Mouse (Mus musculus) liver, embryonic 14.5 days (tissue): ENCODE data around the gene Fxr1. TPM values are rescaled to one million over a fixed set of nuclear protein-coding genes. Genes with fewer than 3 reads are reported as not detected.

ENCODE experiments used
- ATAC-seq: fragments of 200-750 bp; cut with Nextera tagmentation; 2 replicates; pipeline ENCODE4 v1.8.0; 2017; ENCODE audit warnings: moderate number of reproducible peaks, mild to moderate bottlenecking, moderate library complexity; ENCODE audit not compliant: insufficient read depth
- DNase-seq, 3 experiments: peaks; one replicate each; pipeline ENCODE4 v3.0.0-alpha.2; 2012 to 2013; ENCODE audit warnings: low read depth in 3 of 3, low spot score in 3 of 3
- H3K27ac ChIP-seq: fragments of 300-500 bp; sonication (generic); 2 replicates; pipeline ENCODE4 v1.5.1; 2014; ENCODE audit warnings: moderate library complexity, mild to moderate bottlenecking, control low read depth, inconsistent platforms
- H3K27me3 ChIP-seq: fragments of 300-500 bp; sonication (generic); 2 replicates; pipeline ENCODE4 v1.6.1; 2014; ENCODE audit warnings: mild to moderate bottlenecking, low read length, moderate library complexity; ENCODE audit not compliant: control insufficient read depth, insufficient read depth
- H3K36me3 ChIP-seq: fragments of 300-500 bp; sonication (generic); replicated peaks from 2 replicates; pipeline ENCODE4 v1.6.1; 2014; ENCODE audit warnings: low read depth; ENCODE audit not compliant: control insufficient read depth, insufficient read depth
- H3K4me1 ChIP-seq, 2 experiments: fragments of 200-500 bp in 1 of 2; fragments of 300-500 bp in 1 of 2; sonication (generic) in 1 of 2; replicated peaks; 2 replicates each; pipeline ENCODE4 v1.6.1; 2012 to 2014; ENCODE audit warnings: antibody characterized with exemption in 1 of 2, inconsistent platforms in 1 of 2, low read length in 1 of 2; ENCODE audit not compliant: control insufficient read depth in 2 of 2, insufficient read depth in 2 of 2
- H3K4me2 ChIP-seq: fragments of 300-500 bp; sonication (generic); 2 replicates; pipeline ENCODE4 v1.6.1; 2014; ENCODE audit warnings: low read depth, mild to moderate bottlenecking, control low read depth, moderate library complexity
- H3K4me3 ChIP-seq, 2 experiments: fragments of 200-500 bp in 1 of 2; fragments of 300-500 bp in 1 of 2; sonication (generic) in 1 of 2; 2 replicates each; pipeline ENCODE4 v1.5.1; 2012 to 2014; ENCODE audit warnings: low read depth in 2 of 2, low read length in 2 of 2, mild to moderate bottlenecking in 2 of 2, control low read depth in 1 of 2, inconsistent platforms in 1 of 2, moderate library complexity in 1 of 2; ENCODE audit not compliant: insufficient read depth in 1 of 2
- H3K9ac ChIP-seq: fragments of 300-500 bp; sonication (generic); replicated peaks from 2 replicates; pipeline ENCODE4 v1.6.1; 2014; ENCODE audit warnings: mild to moderate bottlenecking, control low read depth, moderate library complexity
- H3K9me3 ChIP-seq: fragments of 300-500 bp; sonication (generic); 2 replicates; pipeline ENCODE4 v1.6.1; 2016; ENCODE audit warnings: low read length, mixed read lengths; ENCODE audit not compliant: control insufficient read depth
- CTCF ChIP-seq: IDR thresholded peaks from 2 replicates; pipeline ENCODE4 v1.5.1; 2016; ENCODE audit warnings: antibody characterized with exemption, low read depth, control low read depth
- EP300 ChIP-seq: IDR thresholded peaks from 2 replicates; pipeline ENCODE4 v1.6.1; 2016; ENCODE audit warnings: antibody characterized with exemption, low read depth
- WGBS: fragments of 180-500 bp; shearing (Covaris S2); extraction: QIAGEN DNeasy Blood & Tissue Kit; methylation state at CpG from one replicate; pipeline ENCODE4 v1.1.7; 2014; ENCODE audit not compliant: insufficient replicate concordance; 5-methylcytosine and 5-hydroxymethylcytosine counted together
- polyA plus RNA-seq, 2 experiments: library from polyadenylated mRNA; depleted of rRNA in 1 of 2; stranded (reverse) in 1 of 2; unstranded in 1 of 2; fragments of >200 nt; fragmentation: Nextera tagmentation in 1 of 2; extraction: Ambion mirVana in 1 of 2; gene quantifications; 2 replicates each; pipeline versions ENCODE4 v1.2.1 to v1.2.3; 2012 to 2014

Gene Fxr1
- polyA plus RNA-seq, 2 experiments, result 25.8 to 26.8 TPM

DNA sequence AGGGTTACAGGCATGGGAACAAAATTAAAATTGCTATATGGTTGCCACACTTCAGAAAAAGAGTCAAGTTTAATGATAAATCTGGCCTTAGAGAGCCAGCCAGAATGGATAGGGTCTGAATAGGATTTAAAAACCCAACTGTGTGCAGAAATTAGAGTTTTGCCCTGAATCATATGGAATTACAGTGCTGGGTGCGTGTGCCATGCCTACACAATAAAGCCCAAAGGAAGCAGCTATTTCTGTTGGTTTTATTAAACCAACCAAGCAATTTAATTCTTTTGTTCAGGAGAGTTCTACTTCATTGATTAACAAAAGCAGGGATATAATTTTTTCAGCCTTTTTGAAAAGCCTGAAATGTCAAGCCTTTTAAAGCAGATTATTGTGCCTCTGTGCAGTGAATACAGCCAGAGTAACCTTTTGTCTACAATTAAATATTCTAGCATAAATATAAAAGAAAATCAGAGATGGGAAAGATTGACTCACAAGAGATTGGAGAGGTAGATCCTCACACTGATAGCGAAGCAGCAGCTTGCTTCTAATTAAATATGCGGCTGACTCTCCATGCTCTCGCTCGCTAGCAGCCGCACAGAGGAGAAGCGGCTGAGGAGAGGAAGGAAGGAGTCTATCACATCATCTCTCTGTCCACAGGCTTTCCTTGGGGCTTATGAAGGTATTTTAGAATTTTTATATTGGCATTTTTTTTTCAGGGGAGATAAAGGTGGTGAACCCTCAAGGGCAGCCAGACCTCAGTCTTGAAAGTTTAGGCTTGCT is 84.3 kb downstream of the Fxr1 start:
- H3K9me3 ChIP-seq, result no peaks in the 10 kb centered on the region
- no peak overlapping the region for H3K27ac ChIP-seq
- TF ChIP-seq CTCF, result no peak
- TF ChIP-seq EP300, result no peak
- no peak overlapping the region for H3K4me2 ChIP-seq
- H3K4me3 ChIP-seq, result no peak overlapping the region
- no peak for ATAC-seq
- H3K9ac ChIP-seq, result no peak overlapping the region
- H3K4me1 ChIP-seq, result no peaks in the 10 kb centered on the region
- WGBS, result 29% methylated on average over 7 of the region's 7 CpGs
- H3K27me3 ChIP-seq, result peaks cover 9% of the 10 kb centered on the region
- DNase-seq, result no peak
- no peaks in the 10 kb centered on the region for H3K36me3 ChIP-seq

DNA sequence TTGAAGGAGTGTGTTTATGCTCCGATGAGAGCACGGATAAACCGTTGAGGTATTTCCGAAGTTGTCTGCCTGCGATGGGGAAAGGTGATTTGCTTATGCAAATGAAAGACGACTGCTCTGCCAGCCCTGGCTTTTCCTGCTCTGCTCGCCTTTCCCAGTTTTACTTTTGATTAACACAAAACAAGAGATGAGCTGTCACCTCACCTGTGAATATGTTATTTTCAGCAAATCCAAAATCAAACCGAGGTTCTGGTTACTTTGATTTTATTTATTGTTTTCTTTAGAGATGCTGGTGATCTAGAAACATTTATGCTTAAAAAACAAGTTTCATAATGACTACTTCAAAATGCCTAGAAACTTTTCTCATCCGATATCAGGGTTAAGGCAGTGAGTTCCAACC is 86.7 kb downstream of the Fxr1 start:
- Histone ChIP-seq H3K36me3 (no peaks in the 10 kb centered on the region), H3K27ac (no peak overlapping the region), H3K4me1 (no peaks in the 10 kb centered on the region), H3K4me2 (no peak overlapping the region), H3K9me3 (no peaks in the 10 kb centered on the region), H3K4me3 (no peak overlapping the region), H3K9ac (no peak overlapping the region), H3K27me3 (peaks cover 9% of the 10 kb centered on the region)
- no peak for ATAC-seq
- no peak for DNase-seq
- WGBS, result 10% methylated on average over 9 of the region's 9 CpGs
- no peak for TF ChIP-seq EP300
- TF ChIP-seq CTCF, result no peak

DNA sequence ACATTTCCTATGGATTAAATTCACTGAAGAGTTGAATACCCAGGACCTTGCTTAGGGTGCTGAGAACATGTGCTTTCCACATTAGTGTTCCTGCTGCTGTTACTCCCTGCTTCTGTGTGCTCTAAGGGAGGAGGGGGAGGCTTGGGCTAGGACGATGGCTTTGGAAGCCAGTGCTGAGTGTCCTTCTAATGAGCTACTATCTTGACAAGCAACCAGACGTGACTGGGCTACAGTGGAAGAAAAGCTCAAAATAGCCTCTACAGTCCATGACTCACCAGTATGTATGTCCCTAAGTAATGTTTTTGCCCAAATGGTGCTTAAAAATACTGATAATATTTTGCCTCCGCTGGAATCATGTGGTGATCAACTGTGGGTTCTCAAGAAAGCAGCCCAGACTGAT is 87.9 kb downstream of the Fxr1 start:
- 42% methylated on average over 3 of the region's 3 CpGs for WGBS
- H3K27ac ChIP-seq, result no peak overlapping the region
- ATAC-seq (no peak), DNase-seq (no peak)
- peaks cover 9% of the 10 kb centered on the region for H3K27me3 ChIP-seq
- no peaks in the 10 kb centered on the region for H3K9me3 ChIP-seq
- H3K4me1 ChIP-seq, result no peaks in the 10 kb centered on the region
- TF ChIP-seq CTCF (no peak), EP300 (no peak)
- no peak overlapping the region for H3K4me3 ChIP-seq
- H3K36me3 ChIP-seq, result no peaks in the 10 kb centered on the region
- H3K9ac ChIP-seq, result no peak overlapping the region
- H3K4me2 ChIP-seq, result no peak overlapping the region

DNA sequence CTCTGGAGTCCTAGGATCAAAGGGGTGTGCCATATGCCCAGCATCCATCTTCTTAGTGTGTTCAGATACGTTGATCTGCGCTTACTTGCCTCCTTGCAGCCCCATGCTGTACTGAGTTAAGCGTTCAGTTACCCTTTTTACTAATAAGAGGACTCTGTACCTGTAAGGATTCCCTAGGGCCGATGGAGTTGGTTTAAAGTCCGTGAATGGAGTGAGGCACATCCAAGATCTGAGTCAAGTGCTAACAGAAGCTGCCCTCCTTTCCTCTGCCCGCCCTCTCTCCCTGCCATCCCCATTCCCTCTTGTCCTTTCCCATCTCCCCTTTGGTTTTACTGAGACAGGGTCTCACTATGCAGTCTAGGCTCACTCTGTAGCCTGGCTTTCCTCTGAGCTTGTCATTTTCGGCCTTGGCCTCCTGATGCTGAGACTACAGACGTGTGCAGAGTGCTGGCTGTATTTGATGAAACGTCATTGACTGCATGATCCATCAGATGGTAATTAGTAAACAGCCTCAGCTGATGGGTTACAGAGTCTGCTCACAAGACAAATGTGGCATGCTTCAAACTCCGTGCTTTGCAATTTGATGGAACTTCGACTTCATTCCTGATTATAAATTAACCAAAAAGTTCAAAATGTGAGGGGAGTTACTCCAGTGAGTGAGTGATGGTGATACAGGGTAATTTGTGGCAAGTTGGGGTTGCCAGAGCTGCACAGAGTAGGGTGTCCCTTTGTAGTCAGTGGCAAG is 92.4 kb downstream of the Fxr1 start:
- Histone ChIP-seq H3K27me3 (no peaks in the 10 kb centered on the region), H3K4me2 (no peak overlapping the region), H3K9ac (no peak overlapping the region), H3K4me1 (no peaks in the 10 kb centered on the region), H3K4me3 (no peak overlapping the region), H3K27ac (no peak overlapping the region), H3K9me3 (no peaks in the 10 kb centered on the region), H3K36me3 (no peaks in the 10 kb centered on the region)
- TF ChIP-seq CTCF (no peak), EP300 (no peak)
- ATAC-seq (no peak), DNase-seq (no peak)
- WGBS, result 54% methylated on average over 11 of the region's 11 CpGs

DNA sequence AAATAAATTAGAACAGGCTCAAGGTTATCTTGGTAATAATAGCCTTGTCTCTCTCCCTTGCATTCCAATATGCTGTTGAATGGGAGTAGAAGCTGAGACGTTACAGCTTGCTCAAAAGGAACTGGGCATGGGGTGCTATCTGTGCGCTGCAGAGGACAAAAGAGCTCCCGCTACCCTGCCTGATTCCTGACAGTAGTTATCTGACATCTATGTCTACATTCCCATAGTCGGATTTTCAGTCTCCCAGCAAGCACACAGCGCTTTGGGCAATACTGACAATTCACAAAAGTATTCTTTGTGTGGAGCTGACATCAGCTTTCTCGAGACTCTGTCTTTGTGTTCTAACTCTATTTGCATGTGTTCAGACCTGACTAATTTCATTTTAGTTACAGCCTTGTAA is 96.1 kb downstream of the Fxr1 start:
- no peak overlapping the region for H3K4me3 ChIP-seq
- ATAC-seq, result no peak
- H3K27me3 ChIP-seq, result no peaks in the 10 kb centered on the region
- no peak overlapping the region for H3K4me2 ChIP-seq
- H3K9ac ChIP-seq, result no peak overlapping the region
- no peaks in the 10 kb centered on the region for H3K36me3 ChIP-seq
- H3K9me3 ChIP-seq, result no peaks in the 10 kb centered on the region
- H3K27ac ChIP-seq, result no peak overlapping the region
- no peaks in the 10 kb centered on the region for H3K4me1 ChIP-seq
- DNase-seq, result no peak
- 58% methylated on average over 6 of the region's 6 CpGs for WGBS
- no peak for TF ChIP-seq EP300
- no peak for TF ChIP-seq CTCF
